Mouse (Mus musculus): ENCODE results near the gene Fgf11. TPM values are rescaled to one million over a fixed set of nuclear protein-coding genes. Genes with fewer than 3 reads are reported as not detected.
A peak's percentile ranks its signal among the peaks of the same experiment; 100 is the strongest.

The Fgf11 gene
- polyA plus RNA-seq, 1 experiment from 2014 or later: 4.4 TPM

DNA sequence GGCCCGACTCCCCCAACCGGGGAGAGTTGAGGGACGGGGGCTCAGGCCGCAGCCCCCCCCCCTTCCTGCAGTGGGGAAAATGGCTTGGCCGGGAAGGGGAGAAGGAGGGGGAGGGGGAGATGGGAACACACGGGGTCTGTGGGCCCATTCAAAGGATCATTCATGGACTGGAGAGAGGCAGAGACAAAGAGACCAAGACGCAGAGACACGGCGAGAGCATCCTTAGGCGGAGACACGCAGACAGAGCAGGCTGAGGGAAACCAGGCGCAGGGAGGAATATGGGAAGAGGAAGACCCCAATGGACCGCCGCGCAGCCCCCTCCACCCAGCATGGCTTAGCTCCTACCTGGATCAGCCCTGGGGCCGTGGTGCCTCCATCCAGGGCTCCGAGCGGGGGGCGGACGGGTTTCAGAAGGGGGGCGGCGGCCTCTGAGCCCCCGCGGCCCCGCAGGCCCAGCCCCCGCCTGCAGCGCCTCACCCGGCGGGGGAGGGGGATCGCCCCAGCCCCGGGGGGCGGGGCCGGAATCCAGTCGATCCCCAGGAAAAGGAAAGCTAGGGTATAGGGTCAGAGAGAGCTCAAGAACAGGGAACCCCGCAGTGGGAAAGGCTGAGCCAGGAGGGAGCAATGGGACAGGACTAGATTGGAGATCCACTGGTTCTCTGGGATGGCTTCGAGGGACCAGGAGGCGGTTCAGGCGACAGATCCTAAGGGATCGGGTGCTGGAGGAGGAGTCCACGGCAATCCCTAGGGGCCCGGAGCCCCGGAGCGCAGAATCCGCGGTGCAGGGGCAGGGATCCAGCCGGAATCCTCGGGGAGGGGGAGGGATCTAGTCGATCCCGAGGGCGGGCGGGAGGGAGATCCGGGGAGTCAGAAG lies 35.3 kb upstream of the Fgf11 start:
- whole genome bisulfite sequencing: 1% methylated on average over 47 of the region's 52 CpGs

DNA sequence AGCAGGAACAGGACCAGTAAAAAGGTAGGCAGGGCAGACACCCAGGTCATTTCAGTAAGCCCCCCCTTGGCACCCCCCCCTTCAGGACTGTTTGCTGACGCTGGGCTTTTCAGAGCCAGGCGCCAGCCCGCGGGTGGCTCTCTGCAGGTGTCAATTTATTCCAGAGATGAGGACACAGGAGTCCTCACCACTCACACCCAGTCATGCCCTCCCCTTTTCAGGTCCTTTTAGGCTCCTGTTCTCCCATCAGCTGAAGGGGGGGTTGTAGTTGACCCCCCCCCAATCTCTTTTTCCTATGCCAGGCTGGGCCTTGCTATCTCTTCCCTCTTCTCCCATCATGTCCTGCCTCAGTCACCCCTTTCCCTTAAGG lies 34.3 kb upstream of the Fgf11 start:
- Histone ChIP-seq H3K27me3 (no peaks in the 10 kb centered on the region), H3K9me3 (replicated peaks) (no peaks in the 10 kb centered on the region), H3K4me1 (peaks cover 49% of the 10 kb centered on the region), H3K27ac (replicated peaks) (peak overlapping the region; percentile 90; the same call in 1 of the 2 replicates), H3K4me3 (replicated peaks) (peak overlapping the region; percentile 72), H3K36me3 (peaks cover 16% of the 10 kb centered on the region), H3K4me2 (replicated peaks) (peak overlapping the region; percentile 84), H3K9ac (peak overlapping the region; percentile 78; the same call in 1 of the 2 replicates)
- 19% methylated on average over 4 of the region's 4 CpGs for WGBS
- ATAC-seq (ENCODE audit: insufficient number of reproducible peaks, low FRiP score, low TSS enrichment, low read depth): no peak

More for the DNA sequence above, 35.3 kb upstream of the Fgf11 start:
- no peaks in the 10 kb centered on the region for H3K9me3 ChIP-seq (replicated peaks)
- ATAC-seq (ENCODE audit: insufficient number of reproducible peaks, low FRiP score, low TSS enrichment, low read depth): 0 out of 2 replicates have a peak, but pooled peaks have one; percentile 0
- peak overlapping the region; percentile 90 for H3K27ac ChIP-seq (replicated peaks)
- H3K4me1 ChIP-seq: peaks cover 49% of the 10 kb centered on the region
- no peaks in the 10 kb centered on the region for H3K27me3 ChIP-seq
- H3K4me3 ChIP-seq (replicated peaks): peak overlapping the region; percentile 72
- H3K36me3 ChIP-seq: peaks cover 16% of the 10 kb centered on the region
- peak overlapping the region; percentile 78 for H3K9ac ChIP-seq
- H3K4me2 ChIP-seq (replicated peaks): peak overlapping the region; percentile 84

- 17% methylated on average over 9 of the region's 9 CpGs for WGBS
- peak overlapping the region; percentile 84 for H3K4me2 ChIP-seq (replicated peaks)
- 0 out of 2 replicates have a peak overlapping the region, but pooled peaks have one; percentile 78 for H3K9ac ChIP-seq
Measured at GRCm38 (mm10) chr11:69835326-69835965, 33.8 kb upstream of the Fgf11 start.

GRCm38 (mm10) chr11:69834001-69834549 lies 32.4 kb upstream of the Fgf11 start:
- H3K27me3 ChIP-seq: no peaks in the 10 kb centered on the region
- 0 out of 2 replicates have a peak overlapping the region, but pooled peaks have one; percentile 36 for H3K27ac ChIP-seq (replicated peaks)
- H3K36me3 ChIP-seq: peaks cover 16% of the 10 kb centered on the region
- WGBS: 7% methylated on average over 43 of the region's 48 CpGs
- H3K4me1 ChIP-seq: peaks cover 43% of the 10 kb centered on the region
- no peak for ATAC-seq (ENCODE audit: insufficient number of reproducible peaks, low FRiP score, low TSS enrichment, low read depth)
- peak overlapping the region; percentile 35 for H3K9ac ChIP-seq
- no peaks in the 10 kb centered on the region for H3K9me3 ChIP-seq (replicated peaks)
- H3K4me2 ChIP-seq (replicated peaks): peak overlapping the region; percentile 84
- H3K4me3 ChIP-seq (replicated peaks): peak overlapping the region; percentile 72

More at GRCm38 (mm10) chr11:69835326-69835965, 33.8 kb upstream of the Fgf11 start:
- H3K36me3 ChIP-seq: peaks cover 16% of the 10 kb centered on the region
- H3K4me3 ChIP-seq (replicated peaks): peak overlapping the region; percentile 72
- peaks cover 49% of the 10 kb centered on the region for H3K4me1 ChIP-seq
- no peak overlapping the region for H3K27ac ChIP-seq (replicated peaks)
- H3K27me3 ChIP-seq: no peaks in the 10 kb centered on the region
- ATAC-seq (ENCODE audit: insufficient number of reproducible peaks, low FRiP score, low TSS enrichment, low read depth): no peak
- no peaks in the 10 kb centered on the region for H3K9me3 ChIP-seq (replicated peaks)

DNA sequence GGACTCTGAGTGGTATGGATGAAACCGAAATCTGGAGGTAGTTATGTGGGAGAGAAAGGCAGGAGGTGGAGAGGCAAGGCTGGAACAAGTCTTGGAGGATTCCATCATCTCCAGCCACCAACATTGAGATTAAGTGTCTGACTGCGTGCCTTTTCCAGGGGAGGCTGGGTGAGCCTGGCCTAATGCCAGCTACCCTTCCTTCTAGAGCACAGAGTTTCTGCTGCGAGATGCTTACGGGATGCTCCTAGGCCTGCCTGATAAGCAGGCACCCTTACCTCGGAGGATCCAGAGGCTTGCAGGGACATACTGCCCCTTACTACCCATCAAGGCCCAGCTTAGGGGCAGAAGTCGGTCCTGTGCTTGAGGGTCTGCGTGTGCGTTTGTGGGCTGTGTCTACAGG lies 31.9 kb upstream of the Fgf11 start:
- Histone ChIP-seq H3K9me3 (replicated peaks) (no peaks in the 10 kb centered on the region), H3K9ac (peak overlapping the region; percentile 35), H3K4me3 (replicated peaks) (peak overlapping the region; percentile 72), H3K27me3 (no peaks in the 10 kb centered on the region), H3K36me3 (peaks cover 16% of the 10 kb centered on the region), H3K4me1 (peaks cover 39% of the 10 kb centered on the region), H3K4me2 (replicated peaks) (peak overlapping the region; percentile 84), H3K27ac (replicated peaks) (0 out of 2 replicates have a peak overlapping the region, but pooled peaks have one; percentile 34)
- 58% methylated on average over 8 of the region's 8 CpGs for WGBS
- ATAC-seq (ENCODE audit: insufficient number of reproducible peaks, low FRiP score, low TSS enrichment, low read depth): no peak

DNA sequence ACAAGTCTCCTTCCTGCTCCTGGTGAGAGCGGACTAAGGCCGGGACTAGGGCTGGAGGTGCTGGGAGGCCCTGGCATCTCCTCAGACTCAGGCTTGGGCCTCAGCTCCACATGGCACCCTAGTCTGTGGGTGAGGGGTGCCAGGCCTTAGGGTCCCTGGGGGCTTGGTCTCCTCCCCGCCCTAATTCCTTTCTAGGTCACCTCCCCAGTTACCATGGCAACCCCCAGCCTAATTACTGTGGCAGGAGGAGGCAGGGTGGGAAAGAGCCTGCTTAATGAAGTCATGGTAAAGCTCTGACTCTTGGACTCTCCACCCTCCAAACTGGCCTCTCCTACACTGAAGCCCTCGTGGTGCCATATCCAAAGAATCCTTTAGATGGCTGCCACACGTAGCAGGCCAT lies 27.2 kb upstream of the Fgf11 start:
- Histone ChIP-seq H3K36me3 (peaks cover 58% of the 10 kb centered on the region), H3K4me2 (replicated peaks) (no peak overlapping the region), H3K4me1 (peaks cover 6% of the 10 kb centered on the region), H3K27ac (replicated peaks) (no peak overlapping the region), H3K4me3 (replicated peaks) (no peak overlapping the region), H3K9ac (no peak overlapping the region), H3K27me3 (no peaks in the 10 kb centered on the region), H3K9me3 (replicated peaks) (no peaks in the 10 kb centered on the region)
- 73% methylated on average over 5 of the region's 5 CpGs for WGBS
- ATAC-seq (ENCODE audit: insufficient number of reproducible peaks, low FRiP score, low TSS enrichment, low read depth): no peak

DNA sequence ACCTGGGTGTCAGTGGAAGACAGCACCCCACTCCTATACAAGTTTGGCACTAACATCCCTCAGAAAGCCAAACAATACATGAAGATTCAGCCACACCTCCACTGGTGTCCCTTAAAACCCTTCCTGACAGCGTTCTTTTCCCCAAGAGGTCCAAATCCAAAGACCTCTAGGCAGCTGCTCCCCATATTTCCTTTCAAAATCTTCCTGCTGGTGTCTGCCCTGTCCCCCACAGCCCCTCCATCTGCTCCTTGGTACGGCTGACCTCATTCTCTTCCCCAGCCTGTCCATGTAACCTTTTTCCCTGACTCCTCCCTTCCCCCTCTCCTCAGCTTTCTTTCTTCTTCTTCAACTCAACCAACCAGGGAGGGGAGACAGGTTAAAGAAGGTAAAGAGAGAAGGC lies 21.8 kb upstream of the Fgf11 start:
- WGBS: 80% methylated on average over 2 of the region's 2 CpGs
- H3K9me3 ChIP-seq (replicated peaks): no peaks in the 10 kb centered on the region
- ATAC-seq (ENCODE audit: insufficient number of reproducible peaks, low FRiP score, low TSS enrichment, low read depth): no peak
- H3K4me1 ChIP-seq: no peaks in the 10 kb centered on the region
- no peak overlapping the region for H3K27ac ChIP-seq (replicated peaks)
- H3K4me3 ChIP-seq (replicated peaks): no peak overlapping the region
- no peak overlapping the region for H3K9ac ChIP-seq
- peaks cover 42% of the 10 kb centered on the region for H3K36me3 ChIP-seq
- H3K27me3 ChIP-seq: no peaks in the 10 kb centered on the region
- no peak overlapping the region for H3K4me2 ChIP-seq (replicated peaks)

GRCm38 (mm10) chr11:69822080-69822479 lies 20.4 kb upstream of the Fgf11 start, which contains the start of gene Spem1:
Spem1 (minus strand) TSS chr11:69822180.
- 83% methylated on average over 3 of the region's 3 CpGs for WGBS
- Histone ChIP-seq H3K27ac (replicated peaks) (no peak within 1 kb of the TSS), H3K9ac (no peak within 1 kb of the TSS), H3K4me1 (no peaks in the 10 kb centered on the region), H3K27me3 (no peaks in the 10 kb centered on the region), H3K4me2 (replicated peaks) (no peak within 1 kb of the TSS), H3K36me3 (peaks cover 29% of the 10 kb centered on the region), H3K4me3 (replicated peaks) (no peak within 1 kb of the TSS), H3K9me3 (replicated peaks) (no peaks in the 10 kb centered on the region)
- ATAC-seq (ENCODE audit: insufficient number of reproducible peaks, low FRiP score, low TSS enrichment, low read depth): no peak

GRCm38 (mm10) chr11:69818871-69819270 lies 17.2 kb upstream of the Fgf11 start:
- H3K4me2 ChIP-seq (replicated peaks): no peak overlapping the region
- no peaks in the 10 kb centered on the region for H3K27me3 ChIP-seq
- H3K4me3 ChIP-seq (replicated peaks): no peak overlapping the region
- no peaks in the 10 kb centered on the region for H3K36me3 ChIP-seq
- ATAC-seq (ENCODE audit: insufficient number of reproducible peaks, low FRiP score, low TSS enrichment, low read depth): no peak
- 91% methylated on average over 8 of the region's 8 CpGs for WGBS
- H3K9ac ChIP-seq: no peak overlapping the region
- no peaks in the 10 kb centered on the region for H3K9me3 ChIP-seq (replicated peaks)
- no peak overlapping the region for H3K27ac ChIP-seq (replicated peaks)
- no peaks in the 10 kb centered on the region for H3K4me1 ChIP-seq

- no peaks in the 10 kb centered on the region for H3K4me1 ChIP-seq
- H3K27me3 ChIP-seq: no peaks in the 10 kb centered on the region
- no peak within 1 kb of the TSS for H3K27ac ChIP-seq (replicated peaks)
- no peak within 1 kb of the TSS for H3K4me2 ChIP-seq (replicated peaks)
- no peaks in the 10 kb centered on the region for H3K9me3 ChIP-seq (replicated peaks)
- H3K36me3 ChIP-seq: no peaks in the 10 kb centered on the region
- 89% methylated on average over 2 of the region's 2 CpGs for WGBS
- no peak within 1 kb of the TSS for H3K4me3 ChIP-seq (replicated peaks)
- no peak within 1 kb of the TSS for H3K9ac ChIP-seq
- no peak for ATAC-seq (ENCODE audit: insufficient number of reproducible peaks, low FRiP score, low TSS enrichment, low read depth)
Measured at GRCm38 (mm10) chr11:69818365-69818764, 16.7 kb upstream of the Fgf11 start, which contains the start of gene Spem2. Spem2 (minus strand) TSS chr11:69818465.

DNA sequence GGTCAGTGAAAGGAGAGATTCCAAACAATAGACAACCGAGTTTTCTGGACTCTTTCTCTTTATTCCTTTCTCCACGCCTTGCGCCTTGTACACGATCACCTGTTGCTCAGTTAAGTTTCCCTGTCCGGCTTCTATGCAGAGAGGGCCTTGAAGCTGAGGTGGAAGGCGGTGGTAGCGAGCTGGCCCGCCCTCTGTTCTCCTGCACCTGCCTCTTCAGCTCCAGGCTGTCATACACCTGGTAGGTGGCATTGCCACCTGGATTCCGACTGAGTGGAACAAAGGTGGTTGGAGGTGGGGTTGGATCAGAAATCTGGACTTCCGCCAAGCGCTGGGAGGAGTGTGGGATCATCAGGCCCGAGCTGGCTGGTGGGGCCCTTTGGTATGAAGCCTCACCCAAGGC lies 14.9 kb upstream of the Fgf11 start:
- ATAC-seq (ENCODE audit: insufficient number of reproducible peaks, low FRiP score, low TSS enrichment, low read depth): no peak
- Histone ChIP-seq H3K4me3 (replicated peaks) (no peak overlapping the region), H3K4me2 (replicated peaks) (no peak overlapping the region), H3K27me3 (no peaks in the 10 kb centered on the region), H3K9me3 (replicated peaks) (no peaks in the 10 kb centered on the region), H3K9ac (no peak overlapping the region), H3K27ac (replicated peaks) (no peak overlapping the region), H3K4me1 (no peaks in the 10 kb centered on the region), H3K36me3 (no peaks in the 10 kb centered on the region)
- WGBS: 87% methylated on average over 12 of the region's 12 CpGs

All from embryonic facial prominence, embryonic 15.5 days (tissue).